Mouse (Mus musculus) Patski (cell line): ENCODE measurements around the gene Rcsd1. TPM values are rescaled to one million over a fixed set of nuclear protein-coding genes. Genes with fewer than 3 reads are reported as not detected.

Source experiments
- ATAC-seq: fragments of 100-300 bp; one replicate; pipeline ENCODE4 v1.8.0; 2021
- CTCF ChIA-PET: fragments of 350-600 bp; sonication (Branson Sonifier 250); formaldehyde crosslinking; loops from one replicate; lab custom pipeline; 2022; ENCODE audit warnings: inconsistent platforms; lab: Charles Lee
- POLR2A ChIA-PET: fragments of 350-600 bp; sonication (Branson Sonifier 250); formaldehyde crosslinking; loops from one replicate; lab custom pipeline; 2022; ENCODE audit warnings: antibody characterized with exemption, inconsistent platforms; lab: Charles Lee
- DNase-seq: peaks from one replicate; pipeline ENCODE4 v3.0.0-alpha.2; 2011; ENCODE audit warnings: low read depth, low spot score
- H3K27me3 ChIP-seq: fragments of 371-371 bp; one replicate; pipeline ENCODE4 v1.5.1; 2021
- CTCF ChIP-seq: fragments of 100-300 bp; IDR thresholded peaks from one replicate; pipeline ENCODE4 v1.5.1; 2021
- in situ Hi-C: fragments of 300-500 bp; cut with MboI; formaldehyde crosslinking; loops from 3 replicates; pipeline ENCODE4 v1.11.1; 2018; ENCODE audit warnings: low pct_unique_long_range_greater_than_20kb, mixed read lengths
- polyA plus RNA-seq: library from polyadenylated mRNA; unstranded; gene quantifications from one replicate; pipeline ENCODE4 v1.2.3, GENCODE M21; 2021

The Rcsd1 gene
- polyA plus RNA-seq, 1 experiment from 2014 or later, result 0.24 TPM

- H3K27me3 ChIP-seq, result peaks cover 23% of the 10 kb centered on the region
- CTCF ChIA-PET, result interaction anchor here (0.6 to 3.8 kb wide), 10 partner anchors 12 to 153 kb away, joined by 3 to 32 read pairs (median 4); no protein-coding TSS in a partner anchor
- DNase-seq (peak; percentile 37), ATAC-seq (peak; percentile 57)
- in situ Hi-C loops, result loop anchor here (5.0 kb wide), 2 partner anchors 74 to 154 kb away; no protein-coding TSS in a partner anchor
- POLR2A ChIA-PET, result interaction anchor here (0.7 to 1.1 kb wide), 3 partner anchors 71 to 161 kb away, joined by 3 read pairs; no protein-coding TSS in a partner anchor
- peak; percentile 94 for TF ChIP-seq CTCF
These were observed 26.6 kb upstream of the Rcsd1 start for GRCm38 (mm10) chr1:165735826-165736818.

GRCm38 (mm10) chr1:165734840-165735239 lies 25.3 kb upstream of the Rcsd1 start:
- no peak for ATAC-seq
- TF ChIP-seq CTCF, result no peak
- ChIA-PET CTCF (interaction anchor here (1.2 to 3.8 kb wide), 6 partner anchors 14 to 151 kb away, joined by 3 to 32 read pairs (median 6); no protein-coding TSS in a partner anchor), POLR2A (interaction anchor here (0.9 to 1.1 kb wide), 2 partner anchors 68 to 72 kb away, joined by 3 to 4 read pairs; no protein-coding TSS in a partner anchor)
- peaks cover 21% of the 10 kb centered on the region for H3K27me3 ChIP-seq
- in situ Hi-C loops, result loop anchor here (5.0 kb wide), 2 partner anchors 73 to 153 kb away; no protein-coding TSS in a partner anchor
- DNase-seq, result no peak

- DNase-seq, result no peak
- POLR2A ChIA-PET, result no interaction called here
- CTCF ChIA-PET, result no interaction called here
- TF ChIP-seq CTCF, result no peak
- in situ Hi-C loops, result no loop called here
- H3K27me3 ChIP-seq, result peaks cover 4% of the 10 kb centered on the region
- no peak for ATAC-seq
These were observed 22.0 kb upstream of the Rcsd1 start for GRCm38 (mm10) chr1:165731553-165731952.

GRCm38 (mm10) chr1:165730129-165730528 lies 20.6 kb upstream of the Rcsd1 start:
- in situ Hi-C loops, result no loop called here
- no peak for TF ChIP-seq CTCF
- ATAC-seq (no peak), DNase-seq (no peak)
- CTCF ChIA-PET, result interaction anchor here (1.1 kb wide), 1 partner anchor 41 kb away, joined by 3 read pairs; no protein-coding TSS in a partner anchor
- POLR2A ChIA-PET, result interaction anchor here (0.6 kb wide), 1 partner anchor 193 kb away, joined by 4 read pairs; no protein-coding TSS in a partner anchor
- H3K27me3 ChIP-seq, result peaks cover 3% of the 10 kb centered on the region

- ATAC-seq (no peak), DNase-seq (no peak)
- CTCF ChIA-PET, result interaction anchor here (1.3 kb wide), 1 partner anchor 60 kb away, joined by 3 read pairs; no protein-coding TSS in a partner anchor
- TF ChIP-seq CTCF, result no peak
- in situ Hi-C loops, result no loop called here
- no peaks in the 10 kb centered on the region for H3K27me3 ChIP-seq
- POLR2A ChIA-PET, result no interaction called here
These were observed 18.6 kb upstream of the Rcsd1 start for GRCm38 (mm10) chr1:165728057-165728639.

- CTCF ChIA-PET, result interaction anchor here (1.3 kb wide), 1 partner anchor 59 kb away, joined by 3 read pairs; no protein-coding TSS in a partner anchor
- TF ChIP-seq CTCF, result no peak
- POLR2A ChIA-PET, result no interaction called here
- ATAC-seq, result no peak
- in situ Hi-C loops, result no loop called here
- DNase-seq, result no peak
- H3K27me3 ChIP-seq, result no peaks in the 10 kb centered on the region
These were observed 17.4 kb upstream of the Rcsd1 start for GRCm38 (mm10) chr1:165726986-165727385.

GRCm38 (mm10) chr1:165725039-165725644 lies 15.6 kb upstream of the Rcsd1 start:
- in situ Hi-C loops, result no loop called here
- POLR2A ChIA-PET, result no interaction called here
- CTCF ChIA-PET, result no interaction called here
- DNase-seq (no peak), ATAC-seq (no peak)
- no peaks in the 10 kb centered on the region for H3K27me3 ChIP-seq
- TF ChIP-seq CTCF, result no peak

- ChIA-PET POLR2A (no interaction called here), CTCF (no interaction called here)
- in situ Hi-C loops, result no loop called here
- TF ChIP-seq CTCF, result no peak
- ATAC-seq, result peak; percentile 79
- H3K27me3 ChIP-seq, result no peaks in the 10 kb centered on the region
- peak; percentile 70 for DNase-seq
These were observed 14.9 kb upstream of the Rcsd1 start for GRCm38 (mm10) chr1:165724219-165725033.

- ATAC-seq (no peak), DNase-seq (no peak)
- TF ChIP-seq CTCF, result no peak
- POLR2A ChIA-PET, result no interaction called here
- no peaks in the 10 kb centered on the region for H3K27me3 ChIP-seq
- CTCF ChIA-PET, result interaction anchor here (0.7 kb wide), 1 partner anchor 13 kb away, joined by 3 read pairs; no protein-coding TSS in a partner anchor
- in situ Hi-C loops, result no loop called here
These were observed 13.1 kb upstream of the Rcsd1 start for GRCm38 (mm10) chr1:165722531-165723123.
